Mouse (Mus musculus): ENCODE data around the gene Lrrc2. TPM values are rescaled to one million over a fixed set of nuclear protein-coding genes. Genes with fewer than 3 reads are reported as not detected.

Gene Lrrc2
- polyA plus RNA-seq, 1 experiment from 2014 or later, result 0.53 TPM

GRCm38 (mm10) chr9:110920665-110921419 is 30.5 kb upstream of the Lrrc2 start:
- no peak overlapping the region for H3K9ac ChIP-seq (ENCODE audit: low read length)
- no peak overlapping the region for H3K4me2 ChIP-seq (ENCODE audit: low read depth, low read length)
- H3K36me3 ChIP-seq (ENCODE audit: control insufficient read depth, insufficient read depth, low read length), result no peaks in the 10 kb centered on the region
- no peak overlapping the region for H3K4me3 ChIP-seq (replicated peaks; ENCODE audit: low read length)
- no peaks in the 10 kb centered on the region for H3K27me3 ChIP-seq (ENCODE audit: control insufficient read depth, insufficient read depth, low read length)
- no peak for ATAC-seq (ENCODE audit: insufficient read depth, low FRiP score)
- 60% methylated on average over 15 of the region's 15 CpGs for WGBS
- no peaks in the 10 kb centered on the region for H3K9me3 ChIP-seq (replicated peaks; ENCODE audit: control insufficient read depth, low read length)
- H3K27ac ChIP-seq (ENCODE audit: low read length), result no peak overlapping the region
- H3K4me1 ChIP-seq (ENCODE audit: control insufficient read depth, insufficient read depth, low read length), result no peaks in the 10 kb centered on the region

- H3K4me3 ChIP-seq (replicated peaks; ENCODE audit: low read length), result no peak overlapping the region
- H3K9ac ChIP-seq (ENCODE audit: low read length), result no peak overlapping the region
- 16% methylated on average over 7 of the region's 7 CpGs for WGBS
- no peak overlapping the region for H3K4me2 ChIP-seq (ENCODE audit: low read depth, low read length)
- H3K36me3 ChIP-seq (ENCODE audit: control insufficient read depth, insufficient read depth, low read length), result no peaks in the 10 kb centered on the region
- H3K4me1 ChIP-seq (ENCODE audit: control insufficient read depth, insufficient read depth, low read length), result no peaks in the 10 kb centered on the region
- H3K27me3 ChIP-seq (ENCODE audit: control insufficient read depth, insufficient read depth, low read length), result no peaks in the 10 kb centered on the region
- no peak overlapping the region for H3K27ac ChIP-seq (ENCODE audit: low read length)
- H3K9me3 ChIP-seq (replicated peaks; ENCODE audit: control insufficient read depth, low read length), result no peaks in the 10 kb centered on the region
- no peak for ATAC-seq (ENCODE audit: insufficient read depth, low FRiP score)
These were observed 28.6 kb upstream of the Lrrc2 start for GRCm38 (mm10) chr9:110922759-110923158.

GRCm38 (mm10) chr9:110931573-110931972 is 19.8 kb upstream of the Lrrc2 start:
- Histone ChIP-seq H3K27ac (ENCODE audit: low read length) (no peak overlapping the region), H3K4me2 (ENCODE audit: low read depth, low read length) (no peak overlapping the region), H3K4me1 (ENCODE audit: control insufficient read depth, insufficient read depth, low read length) (no peaks in the 10 kb centered on the region), H3K27me3 (ENCODE audit: control insufficient read depth, insufficient read depth, low read length) (no peaks in the 10 kb centered on the region), H3K4me3 (replicated peaks; ENCODE audit: low read length) (no peak overlapping the region), H3K9ac (ENCODE audit: low read length) (no peak overlapping the region), H3K9me3 (replicated peaks; ENCODE audit: control insufficient read depth, low read length) (no peaks in the 10 kb centered on the region), H3K36me3 (ENCODE audit: control insufficient read depth, insufficient read depth, low read length) (no peaks in the 10 kb centered on the region)
- no peak for ATAC-seq (ENCODE audit: insufficient read depth, low FRiP score)
- WGBS, result 71% methylated on average over 6 of the region's 6 CpGs

- no peaks in the 10 kb centered on the region for H3K9me3 ChIP-seq (replicated peaks; ENCODE audit: control insufficient read depth, low read length)
- no peak overlapping the region for H3K27ac ChIP-seq (ENCODE audit: low read length)
- H3K4me1 ChIP-seq (ENCODE audit: control insufficient read depth, insufficient read depth, low read length), result no peaks in the 10 kb centered on the region
- no peaks in the 10 kb centered on the region for H3K27me3 ChIP-seq (ENCODE audit: control insufficient read depth, insufficient read depth, low read length)
- WGBS, result 81% methylated on average over 12 of the region's 12 CpGs
- no peak overlapping the region for H3K4me2 ChIP-seq (ENCODE audit: low read depth, low read length)
- no peak overlapping the region for H3K4me3 ChIP-seq (replicated peaks; ENCODE audit: low read length)
- H3K36me3 ChIP-seq (ENCODE audit: control insufficient read depth, insufficient read depth, low read length), result no peaks in the 10 kb centered on the region
- ATAC-seq (ENCODE audit: insufficient read depth, low FRiP score), result no peak
- no peak overlapping the region for H3K9ac ChIP-seq (ENCODE audit: low read length)
These were observed 17.4 kb upstream of the Lrrc2 start for GRCm38 (mm10) chr9:110933850-110934437.

GRCm38 (mm10) chr9:110935941-110936340 is 15.4 kb upstream of the Lrrc2 start:
- Histone ChIP-seq H3K9ac (ENCODE audit: low read length) (no peak overlapping the region), H3K27me3 (ENCODE audit: control insufficient read depth, insufficient read depth, low read length) (no peaks in the 10 kb centered on the region), H3K4me3 (replicated peaks; ENCODE audit: low read length) (no peak overlapping the region), H3K9me3 (replicated peaks; ENCODE audit: control insufficient read depth, low read length) (no peaks in the 10 kb centered on the region), H3K4me1 (ENCODE audit: control insufficient read depth, insufficient read depth, low read length) (no peaks in the 10 kb centered on the region), H3K4me2 (ENCODE audit: low read depth, low read length) (no peak overlapping the region), H3K36me3 (ENCODE audit: control insufficient read depth, insufficient read depth, low read length) (no peaks in the 10 kb centered on the region), H3K27ac (ENCODE audit: low read length) (no peak overlapping the region)
- WGBS, result 77% methylated on average over 7 of the region's 7 CpGs
- no peak for ATAC-seq (ENCODE audit: insufficient read depth, low FRiP score)

- Histone ChIP-seq H3K27me3 (ENCODE audit: control insufficient read depth, insufficient read depth, low read length) (no peaks in the 10 kb centered on the region), H3K4me1 (ENCODE audit: control insufficient read depth, insufficient read depth, low read length) (no peaks in the 10 kb centered on the region), H3K27ac (ENCODE audit: low read length) (no peak overlapping the region), H3K36me3 (ENCODE audit: control insufficient read depth, insufficient read depth, low read length) (no peaks in the 10 kb centered on the region), H3K4me3 (replicated peaks; ENCODE audit: low read length) (no peak overlapping the region), H3K9ac (ENCODE audit: low read length) (no peak overlapping the region), H3K4me2 (ENCODE audit: low read depth, low read length) (no peak overlapping the region), H3K9me3 (replicated peaks; ENCODE audit: control insufficient read depth, low read length) (no peaks in the 10 kb centered on the region)
- 72% methylated on average over 12 of the region's 12 CpGs for WGBS
- ATAC-seq (ENCODE audit: insufficient read depth, low FRiP score), result no peak
These were observed 13.5 kb upstream of the Lrrc2 start for GRCm38 (mm10) chr9:110937506-110938490.

- no peak overlapping the region for H3K9ac ChIP-seq (ENCODE audit: low read length)
- H3K4me1 ChIP-seq (ENCODE audit: control insufficient read depth, insufficient read depth, low read length), result no peaks in the 10 kb centered on the region
- no peak overlapping the region for H3K4me2 ChIP-seq (ENCODE audit: low read depth, low read length)
- no peaks in the 10 kb centered on the region for H3K36me3 ChIP-seq (ENCODE audit: control insufficient read depth, insufficient read depth, low read length)
- no peak overlapping the region for H3K4me3 ChIP-seq (replicated peaks; ENCODE audit: low read length)
- WGBS, result 35% methylated on average over 13 of the region's 13 CpGs
- H3K27ac ChIP-seq (ENCODE audit: low read length), result no peak overlapping the region
- peaks cover 24% of the 10 kb centered on the region for H3K27me3 ChIP-seq (ENCODE audit: control insufficient read depth, insufficient read depth, low read length)
- no peaks in the 10 kb centered on the region for H3K9me3 ChIP-seq (replicated peaks; ENCODE audit: control insufficient read depth, low read length)
- ATAC-seq (ENCODE audit: insufficient read depth, low FRiP score), result no peak
These were observed 7.1 kb upstream of the Lrrc2 start for GRCm38 (mm10) chr9:110944265-110944664.

GRCm38 (mm10) chr9:110945343-110945742 is 6.0 kb upstream of the Lrrc2 start:
- H3K4me1 ChIP-seq (ENCODE audit: control insufficient read depth, insufficient read depth, low read length), result no peaks in the 10 kb centered on the region
- peaks cover 24% of the 10 kb centered on the region for H3K27me3 ChIP-seq (ENCODE audit: control insufficient read depth, insufficient read depth, low read length)
- H3K27ac ChIP-seq (ENCODE audit: low read length), result no peak overlapping the region
- no peak overlapping the region for H3K4me3 ChIP-seq (replicated peaks; ENCODE audit: low read length)
- WGBS, result 3% methylated on average over 18 of the region's 18 CpGs
- no peak overlapping the region for H3K4me2 ChIP-seq (ENCODE audit: low read depth, low read length)
- no peak for ATAC-seq (ENCODE audit: insufficient read depth, low FRiP score)
- no peak overlapping the region for H3K9ac ChIP-seq (ENCODE audit: low read length)
- H3K9me3 ChIP-seq (replicated peaks; ENCODE audit: control insufficient read depth, low read length), result no peaks in the 10 kb centered on the region
- H3K36me3 ChIP-seq (ENCODE audit: control insufficient read depth, insufficient read depth, low read length), result no peaks in the 10 kb centered on the region

- Histone ChIP-seq H3K36me3 (ENCODE audit: control insufficient read depth, insufficient read depth, low read length) (no peaks in the 10 kb centered on the region), H3K27ac (ENCODE audit: low read length) (no peak within 1 kb of the TSS), H3K4me2 (ENCODE audit: low read depth, low read length) (no peak within 1 kb of the TSS), H3K27me3 (ENCODE audit: control insufficient read depth, insufficient read depth, low read length) (peaks cover 24% of the 10 kb centered on the region), H3K4me3 (replicated peaks; ENCODE audit: low read length) (no peak within 1 kb of the TSS), H3K9me3 (replicated peaks; ENCODE audit: control insufficient read depth, low read length) (no peaks in the 10 kb centered on the region), H3K4me1 (ENCODE audit: control insufficient read depth, insufficient read depth, low read length) (no peaks in the 10 kb centered on the region), H3K9ac (ENCODE audit: low read length) (no peak within 1 kb of the TSS)
- WGBS, result 17% methylated on average over 11 of the region's 11 CpGs
- no peak for ATAC-seq (ENCODE audit: insufficient read depth, low FRiP score)
These were observed 5.4 kb upstream of the Lrrc2 start, which contains the start of gene Tdgf1 for GRCm38 (mm10) chr9:110945926-110946325. Tdgf1 (minus strand) TSS chr9:110946158.

Measured in stomach, embryonic 16.5 days (tissue).